Mouse (Mus musculus): ENCODE data around the gene Pcna.
"Not testable (repeated sequence)": the region's sequence is repeated elsewhere in the genome, so short reads cannot be mapped to it uniquely, and the experiment has no call there.

- not testable (repeated sequence) for TF ChIP-seq CTCF (IDR thresholded peaks at IDR 0.05; ENCODE audit: extremely low read depth, insufficient read depth, insufficient read length, insufficient replicate concordance); POLR2A (IDR thresholded peaks at IDR 0.05; ENCODE audit: low read depth, low read length)
Measured at GRCm38 (mm10) chr2:132239434-132239833, 13.7 kb downstream of the Pcna start.
